24 mouse cellular contexts compared by ENCODE assay signal in the genomic region with DNA sequence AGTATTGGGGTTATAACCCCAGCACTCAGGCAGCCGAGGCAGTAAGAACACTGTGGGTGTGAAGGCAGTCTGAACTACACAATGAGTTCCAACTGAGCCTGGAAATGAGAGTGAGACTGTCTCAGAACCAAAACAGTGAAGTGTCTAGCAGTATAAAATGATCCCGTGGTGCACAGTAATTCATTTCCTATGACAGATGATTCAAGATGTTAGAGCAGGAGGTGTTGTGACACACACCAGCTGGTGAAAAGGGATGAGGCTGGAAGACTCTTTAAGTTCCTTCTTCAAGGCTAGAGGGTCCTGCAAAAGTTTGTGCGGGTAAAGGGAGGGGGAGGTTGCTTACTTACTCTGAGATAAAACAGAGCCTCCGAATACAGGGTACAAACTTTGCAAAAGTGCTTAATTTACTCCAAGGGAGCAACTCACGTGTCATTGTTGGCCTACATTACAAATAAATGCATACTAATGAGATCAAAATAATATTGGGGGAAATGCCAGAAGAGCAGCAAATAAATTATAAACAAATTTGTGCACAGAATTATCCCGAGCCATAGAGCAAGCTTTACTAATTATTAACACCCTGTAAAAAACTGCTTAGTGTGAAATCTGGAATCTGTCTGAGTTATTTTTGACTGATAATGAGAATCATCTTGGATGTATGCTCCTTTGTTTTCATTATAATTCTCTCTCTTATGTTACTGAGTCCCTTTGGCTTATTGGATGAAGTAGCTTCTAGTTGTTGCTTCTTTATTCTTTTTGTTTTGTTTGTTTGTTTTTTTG.
DNase-seq lines count a peak whose midpoint lies in the region; TF ChIP-seq lines count a peak whose summit lies in the region.
"Had no signal": no experiment of that assay in that cellular context is flagged by ENCODE, and none has a peak within 500 bp of the region (broad histone marks: within the 10 kb centered on the region; RNA-seq: fewer than 3 reads in every experiment).

No protein-coding gene starts in this region.

- no peak overlapping the region for H3K27ac ChIP-seq in left cerebral cortex, adult 2 months
- H3K27ac ChIP-seq in layer of hippocampus, adult 2 months, result no peak overlapping the region
- H3K27ac ChIP-seq: embryonic facial prominence, embryonic 15.5 days; heart, embryonic 13.5 days; hindbrain, embryonic 12.5 days; limb, embryonic 10.5 days; liver, embryonic 15.5 days; macrophage; midbrain, embryonic 15.5 days; neural tube, embryonic 12.5 days; stomach, embryonic 15.5 days had no signal

- DNase-seq in left cerebral cortex, postnatal 25 days (ENCODE audit: low spot score in 2 of 2), result peak; percentile 2
- DNase-seq in left cerebral cortex, adult 2 months (ENCODE audit: extremely low spot score in 1 of 2, low spot score in 2 of 2), result no peak
- DNase-seq in brain, embryonic 18.5 days (ENCODE audit: low read depth, low spot score), result peak; percentile 40
- peak; percentile 37 to 52 for DNase-seq in layer of hippocampus, adult 2 months (ENCODE audit: low spot score in 2 of 2)
- peak; percentile 8 for DNase-seq in telencephalon, adult 2 months (ENCODE audit: low read depth, low spot score)
- no peak for DNase-seq in thymus, postnatal 0 days (ENCODE audit: low spot score)
- DNase-seq in heart, postnatal 10 days, result no peak
- DNase-seq: adrenal gland, adult 2 months; cerebellum, adult 8-10 months; cerebellum, postnatal 36 days; gastrocnemius, postnatal 25 days; heart, adult 18-20 months; kidney, postnatal 4 days; liver; thymus, adult 2 months had no signal

- no peak for TF ChIP-seq CTCF in left cerebral cortex, adult 2 months (IDR thresholded peaks at IDR 0.05)
- no peak for TF ChIP-seq CTCF in layer of hippocampus, adult 2 months (conservative IDR thresholded peaks at IDR 0.05)

- intact Hi-C loops in left cerebral cortex, postnatal 25 days (cut with DNase I), result no loop called here
- intact Hi-C loops in left cerebral cortex, adult 2 months (cut with DNase I), result no loop called here
- intact Hi-C loops in heart, postnatal 10 days (cut with DNase I), result no loop called here

- H3K4me3 ChIP-seq in left cerebral cortex, adult 2 months, result no peak overlapping the region
- no peak overlapping the region for H3K4me3 ChIP-seq in layer of hippocampus, adult 2 months
- H3K4me3 ChIP-seq: embryonic facial prominence, embryonic 15.5 days; heart, embryonic 13.5 days; hindbrain, embryonic 12.5 days; limb, embryonic 10.5 days; liver, embryonic 15.5 days; midbrain, embryonic 15.5 days; neural tube, embryonic 12.5 days; stomach, embryonic 15.5 days had no signal

Comparison
In these comparisons a context has a peak if more than half of its experiments do, and no peak if none do; other contexts are left out.
1. DNase-seq: peak in left cerebral cortex, postnatal 25 days (2 of 2), brain, embryonic 18.5 days (single experiment), layer of hippocampus, adult 2 months (2 of 2) and telencephalon, adult 2 months (single experiment); none in left cerebral cortex, adult 2 months (0 of 2), thymus, postnatal 0 days (single experiment) and heart, postnatal 10 days (0 of 2).